Mouse (Mus musculus) 3134 (cell line): ENCODE measurements around the gene Anxa9.

Experiments used
- DNase-seq: peaks from one replicate; pipeline ENCODE4 v3.0.0-alpha.2; 2011; ENCODE audit warnings: low spot score; ENCODE audit not compliant: insufficient read length; ENCODE audit errors: extremely low read depth

The Anxa9 gene

GRCm38 (mm10) chr3:95256931-95257330 lies 50.0 kb downstream of the Anxa9 start:
- DNase-seq: no peak

GRCm38 (mm10) chr3:95250783-95251424 lies 56.1 kb downstream of the Anxa9 start, which contains the start of gene Bnipl:
Gene Bnipl, minus strand, starts transcription at chr3:95251193.
- no peak for DNase-seq

GRCm38 (mm10) chr3:95250361-95250760 lies 56.6 kb downstream of the Anxa9 start:
- no peak for DNase-seq

DNA sequence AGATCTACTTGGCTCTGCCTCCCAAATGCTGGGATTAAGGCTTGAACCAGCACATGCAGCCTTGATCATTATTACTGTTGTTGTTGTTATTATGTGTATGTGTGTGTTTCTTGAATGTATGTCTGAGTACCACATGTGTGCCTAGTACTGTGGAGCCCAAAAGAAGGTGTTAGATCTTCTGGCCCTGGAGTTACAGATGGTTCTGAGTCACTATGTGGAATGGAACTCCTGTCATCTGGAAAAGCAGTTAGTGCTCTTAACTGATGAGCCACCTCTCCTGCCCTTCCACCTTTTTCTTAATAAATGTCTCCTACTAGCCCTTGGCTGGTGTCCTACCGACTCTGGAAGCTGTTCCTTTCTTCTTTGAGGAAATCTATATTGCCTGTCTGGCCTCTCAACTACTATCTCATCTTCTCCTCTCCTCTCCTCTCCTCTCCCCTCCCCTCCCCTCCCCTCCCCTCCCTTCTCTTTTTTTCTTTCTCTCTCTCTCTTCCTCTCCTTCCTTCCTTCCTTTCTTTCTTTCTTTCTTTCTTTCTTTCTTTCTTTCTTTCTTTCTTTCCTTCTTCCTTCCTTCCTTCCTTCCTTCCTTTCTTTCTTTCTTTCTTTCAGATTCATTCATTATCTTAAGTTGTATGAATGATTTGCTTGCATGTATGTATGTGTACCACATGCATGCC lies 59.2 kb downstream of the Anxa9 start:
- no peak for DNase-seq

- peak; percentile 62 for DNase-seq
These were observed 60.3 kb downstream of the Anxa9 start for GRCm38 (mm10) chr3:95246465-95247231.
